Mouse (Mus musculus) neural tube, embryonic 11.5 days (tissue): ENCODE data around the gene Celf1. TPM values are rescaled to one million over a fixed set of nuclear protein-coding genes. Genes with fewer than 3 reads are reported as not detected.
"Not testable (repeated sequence)": the region's sequence is repeated elsewhere in the genome, so short reads cannot be mapped to it uniquely, and the experiment has no call there.

Experiments used
- ATAC-seq: fragments of 200-750 bp; cut with Nextera tagmentation; 2 replicates; pipeline ENCODE4 v1.8.0; 2017; ENCODE audit warnings: moderate number of reproducible peaks, mild to moderate bottlenecking, moderate TSS enrichment, moderate library complexity; ENCODE audit not compliant: insufficient read depth, low FRiP score, low TSS enrichment
- DNase-seq: peaks from one replicate; pipeline ENCODE4 v3.0.0-alpha.2; 2015; ENCODE audit warnings: low spot score
- H3K27ac ChIP-seq: fragments of 300-500 bp; sonication (generic); 2 replicates; pipeline ENCODE4 v1.5.1; 2014; ENCODE audit warnings: low read depth, mild to moderate bottlenecking, low read length
- H3K27me3 ChIP-seq: fragments of 300-500 bp; sonication (generic); 2 replicates; pipeline ENCODE4 v1.6.1; 2014; ENCODE audit warnings: mild to moderate bottlenecking, low read length, mixed read lengths; ENCODE audit not compliant: control insufficient read depth, insufficient read depth
- H3K36me3 ChIP-seq: fragments of 300-500 bp; sonication (generic); 2 replicates; pipeline ENCODE4 v1.6.1; 2014; ENCODE audit warnings: mild to moderate bottlenecking, low read length, moderate library complexity, mixed read lengths; ENCODE audit not compliant: control insufficient read depth, insufficient read depth
- H3K4me1 ChIP-seq: fragments of 300-500 bp; sonication (generic); 2 replicates; pipeline ENCODE4 v1.6.1; 2014; ENCODE audit warnings: low read length, mixed read lengths; ENCODE audit not compliant: control insufficient read depth, insufficient read depth
- H3K4me2 ChIP-seq: fragments of 300-500 bp; sonication (generic); 2 replicates; pipeline ENCODE4 v1.6.1; 2014; ENCODE audit warnings: low read depth, mild to moderate bottlenecking, moderate library complexity
- H3K4me3 ChIP-seq: fragments of 300-500 bp; sonication (generic); 2 replicates; pipeline ENCODE4 v1.5.1; 2014; ENCODE audit warnings: low read depth, low read length
- H3K9ac ChIP-seq: fragments of 300-500 bp; sonication (generic); 2 replicates; pipeline ENCODE4 v1.6.1; 2014; ENCODE audit warnings: mild to moderate bottlenecking, low read length
- H3K9me3 ChIP-seq: fragments of 300-500 bp; sonication (generic); 2 replicates; pipeline ENCODE4 v1.6.1; 2016; ENCODE audit warnings: low read length; ENCODE audit not compliant: control insufficient read depth
- WGBS: fragments of 180-500 bp; shearing (Covaris S2); extraction: QIAGEN DNeasy Blood & Tissue Kit; methylation state at CpG from one replicate; pipeline ENCODE4 v1.1.7; 2014; 5-methylcytosine and 5-hydroxymethylcytosine counted together
- polyA plus RNA-seq: library from polyadenylated mRNA; unstranded; fragments of >200 nt; fragmentation: Nextera tagmentation; extraction: Ambion mirVana; gene quantifications from 2 replicates; pipeline ENCODE4 v1.2.1, GENCODE M21; 2014

Gene Celf1
- polyA plus RNA-seq, 1 experiment from 2014 or later: 109 TPM

DNA sequence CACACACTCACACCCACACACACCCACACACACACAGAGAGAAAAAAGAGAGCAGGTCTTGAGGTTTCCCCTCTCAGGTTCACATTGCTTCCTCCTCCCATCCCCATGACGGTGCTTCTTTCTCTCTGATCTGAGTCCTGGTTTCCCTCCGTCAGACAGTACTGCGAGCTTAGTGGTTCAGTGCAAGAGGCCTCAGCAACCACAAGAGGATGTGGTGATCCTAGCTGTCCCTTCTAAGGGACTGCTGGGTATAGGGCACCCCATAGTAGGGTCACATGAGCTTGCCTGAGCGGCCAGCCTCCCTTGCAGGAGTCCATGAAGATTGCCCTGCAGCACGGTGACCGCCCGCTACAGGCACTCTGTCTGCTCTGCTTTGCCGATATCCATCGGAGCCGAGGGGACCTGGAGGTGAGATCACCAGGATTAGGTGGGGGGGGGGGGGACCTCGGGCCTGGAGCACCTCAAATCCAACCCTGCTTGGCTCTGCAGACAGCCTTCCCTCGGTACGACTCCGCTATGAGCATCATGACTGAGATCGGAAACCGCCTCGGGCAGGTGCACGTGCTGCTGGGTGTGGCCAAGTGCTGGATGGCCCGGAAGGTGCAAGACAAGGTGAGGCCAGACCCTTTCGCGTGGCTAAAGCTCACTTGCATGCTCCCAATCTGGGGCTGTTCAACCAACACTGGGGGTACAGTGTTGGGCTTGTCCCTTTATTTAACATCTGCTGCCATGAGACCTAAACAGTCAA is 102.6 kb downstream of the Celf1 start:
- DNase-seq (no peak), ATAC-seq (no peak)
- H3K4me2 ChIP-seq: no peak overlapping the region
- H3K36me3 ChIP-seq: no peaks in the 10 kb centered on the region
- no peak overlapping the region for H3K9ac ChIP-seq
- 73% methylated on average over 21 of the region's 21 CpGs for WGBS
- no peak overlapping the region for H3K27ac ChIP-seq
- H3K27me3 ChIP-seq: no peaks in the 10 kb centered on the region
- no peaks in the 10 kb centered on the region for H3K9me3 ChIP-seq
- no peaks in the 10 kb centered on the region for H3K4me1 ChIP-seq
- no peak overlapping the region for H3K4me3 ChIP-seq

DNA sequence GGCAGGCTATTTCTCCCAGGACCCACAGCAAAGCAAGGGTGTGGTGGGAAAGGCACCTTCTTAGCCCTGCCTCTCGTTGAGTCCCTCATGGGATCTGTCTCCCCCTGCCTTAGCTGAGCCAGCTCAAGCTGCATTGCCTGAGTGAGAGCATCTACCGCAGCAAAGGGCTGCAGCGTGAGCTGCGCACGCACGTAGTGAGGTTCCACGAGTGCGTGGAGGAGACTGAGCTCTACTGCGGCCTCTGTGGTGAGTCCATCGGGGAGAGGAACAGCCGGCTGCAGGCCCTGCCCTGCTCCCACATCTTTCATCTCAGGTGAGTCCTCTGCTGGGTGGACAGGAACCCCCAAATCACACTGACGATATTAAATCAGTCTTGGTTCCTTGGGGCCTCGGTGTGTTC is 104.5 kb downstream of the Celf1 start:
- H3K27me3 ChIP-seq: no peaks in the 10 kb centered on the region
- WGBS: 85% methylated on average over 13 of the region's 13 CpGs
- no peak overlapping the region for H3K9ac ChIP-seq
- no peaks in the 10 kb centered on the region for H3K4me1 ChIP-seq
- ATAC-seq (no peak), DNase-seq (no peak)
- H3K36me3 ChIP-seq: no peaks in the 10 kb centered on the region
- H3K4me3 ChIP-seq: no peak overlapping the region
- H3K27ac ChIP-seq: no peak overlapping the region
- no peak overlapping the region for H3K4me2 ChIP-seq
- H3K9me3 ChIP-seq: no peaks in the 10 kb centered on the region

DNA sequence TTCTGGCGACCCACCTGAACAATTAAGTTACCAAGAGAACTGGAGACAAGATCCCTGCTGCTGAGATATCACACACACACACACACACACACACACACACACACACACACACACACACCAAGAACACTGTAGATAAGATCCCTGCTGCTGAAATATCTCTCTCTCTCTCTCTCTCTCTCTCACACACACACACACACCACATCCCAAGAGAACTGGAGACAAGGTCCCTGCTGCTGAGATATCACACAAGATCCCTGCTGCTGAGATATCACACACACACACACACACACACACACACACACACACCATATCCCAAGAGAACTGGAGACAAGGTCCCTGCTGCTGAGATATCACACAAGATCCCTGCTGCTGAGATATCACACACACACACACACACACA is 105.6 kb downstream of the Celf1 start:
- H3K9ac ChIP-seq, DNase-seq, H3K9me3 ChIP-seq, H3K36me3 ChIP-seq, H3K4me2 ChIP-seq, ATAC-seq, H3K4me3 ChIP-seq, H3K27ac ChIP-seq, H3K27me3 ChIP-seq, H3K4me1 ChIP-seq: not testable (repeated sequence)
- WGBS: 88% methylated on average over 1 of the region's 1 CpGs

DNA sequence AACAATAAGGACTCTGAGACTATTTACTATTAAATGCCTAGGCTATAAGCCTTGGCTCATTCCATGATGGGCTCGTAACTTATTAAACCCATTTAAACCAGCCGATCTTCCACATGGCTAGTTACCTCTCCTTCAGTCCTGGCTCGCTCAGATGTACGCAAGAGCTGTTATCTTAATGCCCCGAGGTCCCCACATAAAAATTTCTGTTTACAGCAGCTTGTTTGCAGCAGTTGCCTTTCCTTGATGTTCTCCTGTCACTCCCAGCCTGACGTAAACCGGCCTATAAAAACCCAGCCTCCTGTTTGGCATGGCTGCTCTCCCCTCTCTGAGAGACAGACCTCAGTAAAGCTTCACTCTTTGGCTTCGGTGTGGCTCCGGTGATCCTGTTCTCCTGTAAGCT is 107.2 kb downstream of the Celf1 start:
- Histone ChIP-seq H3K36me3 (no peaks in the 10 kb centered on the region; the same call in 1 of the 2 replicates), H3K9ac (no peak overlapping the region), H3K4me1 (no peaks in the 10 kb centered on the region), H3K4me3 (no peak overlapping the region), H3K27me3 (no peaks in the 10 kb centered on the region), H3K27ac (no peak overlapping the region), H3K4me2 (no peak overlapping the region), H3K9me3 (no peaks in the 10 kb centered on the region)
- DNase-seq (no peak), ATAC-seq (no peak)
- WGBS: 81% methylated on average over 9 of the region's 9 CpGs

DNA sequence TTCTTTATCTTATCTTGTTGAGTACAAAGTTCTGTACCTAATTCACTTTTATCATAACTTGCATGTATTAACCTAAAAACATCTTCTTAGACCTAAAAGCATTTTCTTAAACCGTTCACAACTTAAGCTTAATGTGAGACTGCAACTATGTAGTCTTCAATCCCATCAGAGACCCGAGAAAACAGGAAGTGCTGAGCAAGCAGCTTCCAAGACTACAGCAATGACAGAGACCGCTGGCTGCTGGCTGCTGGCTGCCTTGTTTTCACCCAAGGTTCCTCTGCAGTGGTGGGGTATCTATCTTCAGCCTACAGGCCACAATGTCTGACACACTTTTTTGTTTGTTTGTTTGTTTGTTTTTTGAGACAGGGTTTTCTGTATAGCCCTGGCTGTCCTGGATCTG is 111.7 kb downstream of the Celf1 start:
- H3K36me3 ChIP-seq: peaks cover 8% of the 10 kb centered on the region
- no peak for ATAC-seq

DNA sequence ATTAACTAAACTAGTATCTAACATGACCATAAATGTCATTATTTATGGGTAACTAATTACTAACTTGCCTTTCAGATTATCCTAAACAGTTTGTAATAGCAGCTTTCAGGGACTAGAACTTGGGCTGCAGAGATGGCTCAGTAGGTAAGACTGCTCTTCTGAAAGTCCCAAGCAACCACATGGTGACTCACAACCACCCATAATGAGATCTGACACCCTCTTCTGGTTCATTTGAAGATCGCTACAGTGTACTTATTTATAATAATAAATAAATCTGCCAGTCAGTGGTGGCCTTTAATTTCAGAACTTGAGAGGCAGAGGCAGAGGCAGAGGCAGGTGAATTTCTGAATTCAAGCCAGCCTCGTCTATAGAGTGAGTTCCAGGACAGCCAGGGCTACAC is 112.6 kb downstream of the Celf1 start:
- Histone ChIP-seq H3K27ac (no peak overlapping the region), H3K9ac (no peak overlapping the region), H3K4me3 (no peak overlapping the region), H3K9me3 (no peaks in the 10 kb centered on the region), H3K4me2 (no peak overlapping the region), H3K4me1 (peaks cover 7% of the 10 kb centered on the region), H3K36me3 (peaks cover 10% of the 10 kb centered on the region), H3K27me3 (no peaks in the 10 kb centered on the region)
- 69% methylated on average over 2 of the region's 2 CpGs for WGBS
- DNase-seq (no peak), ATAC-seq (no peak)

More for the DNA sequence above, 111.7 kb downstream of the Celf1 start:
- WGBS: 87% methylated on average over 3 of the region's 3 CpGs
- Histone ChIP-seq H3K27me3 (no peaks in the 10 kb centered on the region), H3K4me2 (no peak overlapping the region), H3K4me1 (peaks cover 7% of the 10 kb centered on the region), H3K9ac (no peak overlapping the region), H3K4me3 (no peak overlapping the region), H3K27ac (no peak overlapping the region), H3K9me3 (no peaks in the 10 kb centered on the region)
- no peak for DNase-seq

DNA sequence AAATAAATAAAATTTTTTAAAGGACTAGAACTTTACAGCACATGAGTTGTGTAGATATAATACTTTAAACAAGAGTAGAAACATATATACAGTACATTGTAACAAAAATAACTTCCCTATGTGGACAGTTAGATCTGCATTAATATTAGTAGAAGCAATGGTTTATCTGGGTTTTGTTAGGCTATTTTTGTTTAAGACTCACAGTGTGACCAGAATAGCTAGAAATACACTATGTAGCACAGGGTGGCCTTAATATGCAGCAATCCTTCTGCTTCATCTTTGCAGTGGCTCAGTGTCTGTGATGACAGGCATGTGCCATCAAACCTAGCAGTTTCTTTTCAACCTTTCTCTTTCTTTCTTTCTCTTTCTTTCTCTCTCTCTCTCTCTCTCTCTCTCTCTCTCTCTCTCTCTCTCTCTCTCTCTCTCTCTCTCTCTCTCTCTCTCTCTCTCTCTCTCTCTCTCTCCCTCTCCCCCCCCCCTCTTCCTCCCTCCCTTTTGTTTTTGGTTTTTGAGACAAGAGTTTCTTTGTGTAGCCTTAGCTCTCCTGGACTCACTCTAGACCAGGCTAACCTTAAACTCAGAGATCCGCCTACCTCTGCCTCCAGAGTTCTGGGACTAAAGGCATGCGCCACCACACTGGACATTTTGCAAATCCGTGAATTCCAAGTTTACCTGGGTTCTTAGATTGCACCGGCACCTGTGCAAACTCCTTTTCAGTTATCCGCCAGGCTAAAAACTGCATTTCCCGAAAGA is 113.2 kb downstream of the Celf1 start:
- Histone ChIP-seq H3K4me1 (peaks cover 7% of the 10 kb centered on the region), H3K4me3 (peak overlapping the region; percentile 75), H3K9me3 (no peaks in the 10 kb centered on the region), H3K4me2 (peak overlapping the region; percentile 89), H3K9ac (peak overlapping the region; percentile 84), H3K27me3 (no peaks in the 10 kb centered on the region), H3K27ac (no peak overlapping the region), H3K36me3 (peaks cover 12% of the 10 kb centered on the region)
- DNase-seq: no peak
- ATAC-seq: peak; percentile 80
- WGBS: under 1% methylated on average over 6 of the region's 6 CpGs

DNA sequence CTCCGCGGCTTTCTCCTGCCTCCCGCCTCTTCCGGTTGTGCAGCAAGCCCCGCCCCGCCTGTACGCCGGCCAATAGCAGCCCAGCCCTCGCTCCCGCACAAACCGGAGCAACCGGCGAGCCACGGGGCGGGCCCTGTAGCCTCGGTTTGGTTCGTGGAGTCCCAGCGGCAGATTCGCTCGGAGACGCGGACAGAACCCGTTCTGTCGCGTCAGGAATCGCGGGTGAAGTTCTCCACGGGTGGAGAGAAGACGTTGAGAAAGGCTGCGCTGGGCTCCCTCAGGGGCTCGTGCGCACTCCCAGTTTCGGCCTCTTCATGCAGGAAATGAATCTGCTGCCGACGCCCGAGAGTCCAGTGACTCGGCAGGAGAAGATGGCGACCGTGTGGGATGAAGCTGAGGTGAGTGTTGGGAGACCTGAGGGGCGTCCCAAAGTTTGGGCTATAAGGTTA is 113.8 kb downstream of the Celf1 start, which contains the start of gene Psmc3:
TSS of gene Psmc3 (plus strand) at position 76 of the 449 bp plus-strand sequence.
- H3K4me1 ChIP-seq: peaks cover 7% of the 10 kb centered on the region
- ATAC-seq: peak; percentile 96
- peaks cover 16% of the 10 kb centered on the region for H3K36me3 ChIP-seq
- H3K9ac ChIP-seq: peak within 1 kb of the TSS; percentile 84
- under 1% methylated on average over 40 of the region's 40 CpGs for WGBS
- peak within 1 kb of the TSS; percentile 75 for H3K4me3 ChIP-seq
- H3K27me3 ChIP-seq: no peaks in the 10 kb centered on the region
- H3K9me3 ChIP-seq: no peaks in the 10 kb centered on the region
- H3K27ac ChIP-seq: 0 out of 2 replicates have a peak within 1 kb of the TSS, but pooled peaks have one; percentile 49
- H3K4me2 ChIP-seq: peak within 1 kb of the TSS; percentile 89
- DNase-seq: peak; percentile 96
